8 mouse cellular contexts compared by ENCODE assay signal in the genomic region with DNA sequence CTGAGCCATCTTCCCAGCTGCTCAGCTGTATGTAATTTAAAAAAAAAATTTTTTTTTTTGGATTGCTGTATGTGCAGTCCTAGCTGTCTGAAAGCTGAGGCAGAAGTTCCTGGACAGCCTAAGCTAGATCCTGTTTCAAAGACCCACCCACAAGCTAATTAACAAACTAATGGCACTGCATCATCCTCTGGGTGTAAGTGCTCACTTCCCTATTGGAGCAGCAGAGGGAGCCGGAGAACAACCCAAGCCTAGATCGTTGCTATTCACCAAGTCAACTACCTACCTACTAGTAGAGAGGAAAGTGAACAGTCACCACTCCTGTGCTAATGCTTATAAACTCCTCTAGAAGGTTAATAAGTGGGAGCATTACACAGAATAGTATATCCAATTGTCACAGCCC. TPM values are rescaled to one million over a fixed set of nuclear protein-coding genes. Genes with fewer than 3 reads are reported as not detected.
DNase-seq lines count a peak whose midpoint lies in the region; ATAC-seq and TF ChIP-seq lines count a peak whose summit lies in the region.

No protein-coding gene starts in this region.

- peaks cover 15% of the 10 kb centered on the region for H3K36me3 ChIP-seq in heart, adult 2 months (ENCODE audit: control insufficient read depth, insufficient read depth, low read length)
- peaks cover 42% of the 10 kb centered on the region for H3K36me3 ChIP-seq in heart, embryonic 11.5 days (ENCODE audit: control insufficient read depth, insufficient read depth, low read length)
- peaks cover 81% of the 10 kb centered on the region for H3K36me3 ChIP-seq in heart, postnatal 0 days (replicated peaks; ENCODE audit: control insufficient read depth, insufficient read depth, low read length)
- peaks cover 64% of the 10 kb centered on the region for H3K36me3 ChIP-seq in kidney, embryonic 16.5 days (ENCODE audit: insufficient read depth, low read length)

- H3K9me3 ChIP-seq in heart, embryonic 11.5 days (replicated peaks; ENCODE audit: control insufficient read depth, low read length), result no peaks in the 10 kb centered on the region
- no peaks in the 10 kb centered on the region for H3K9me3 ChIP-seq in heart, postnatal 0 days (replicated peaks; ENCODE audit: control insufficient read depth, low read length)
- no peaks in the 10 kb centered on the region for H3K9me3 ChIP-seq in kidney, embryonic 16.5 days (ENCODE audit: low read length)

- intact Hi-C loops in heart, adult 2 months (cut with DNase I), result loop anchor here (1.0 to 5.0 kb wide), 4 partner anchors 59 to 449 kb away; a partner anchor contains a TSS

- no peak for ATAC-seq in heart, embryonic 11.5 days (replicated peaks; ENCODE audit: insufficient number of reproducible peaks, low FRiP score, low TSS enrichment)
- ATAC-seq in heart, postnatal 0 days (ENCODE audit: insufficient read depth, low read depth), result peak; percentile 70
- peak; percentile 77 for ATAC-seq in kidney, embryonic 16.5 days (ENCODE audit: low FRiP score, low TSS enrichment)

- no peak overlapping the region for H3K9ac ChIP-seq in heart, adult 2 months (ENCODE audit: low read depth, low read length)
- no peak overlapping the region for H3K9ac ChIP-seq in heart, embryonic 11.5 days (ENCODE audit: low read depth, low read length)
- no peak overlapping the region for H3K9ac ChIP-seq in heart, postnatal 0 days (replicated peaks; ENCODE audit: low read depth, low read length)
- H3K9ac ChIP-seq in kidney, embryonic 16.5 days (replicated peaks; ENCODE audit: low read length), result no peak overlapping the region

- H3K79me2 ChIP-seq in heart, adult 2 months (replicated peaks; ENCODE audit: control insufficient read depth, insufficient read depth, low read length), result no peaks in the 10 kb centered on the region

- no peaks in the 10 kb centered on the region for H3K4me1 ChIP-seq in heart, adult 2 months (ENCODE audit: control insufficient read depth, insufficient read depth, low read length)
- H3K4me1 ChIP-seq in heart, embryonic 11.5 days (ENCODE audit: control insufficient read depth, insufficient read depth, low read length), result no peaks in the 10 kb centered on the region
- no peaks in the 10 kb centered on the region for H3K4me1 ChIP-seq in heart, postnatal 0 days (ENCODE audit: control insufficient read depth, insufficient read depth)
- no peaks in the 10 kb centered on the region for H3K4me1 ChIP-seq in kidney, embryonic 16.5 days (ENCODE audit: insufficient read depth, low read length)

- no peak overlapping the region for H3K4me3 ChIP-seq in heart, adult 2 months
- H3K4me3 ChIP-seq in heart, embryonic 11.5 days (ENCODE audit: low read depth, low read length), result no peak overlapping the region
- no peak overlapping the region for H3K4me3 ChIP-seq in heart, postnatal 0 days (ENCODE audit: low read depth, low read length)
- H3K4me3 ChIP-seq in kidney, embryonic 16.5 days (ENCODE audit: low read length), result no peak overlapping the region

- DNase-seq in heart, adult 2 months, result peak; percentile 46 to 59
- DNase-seq in ZHBTc4 (ENCODE audit: low read depth, low spot score), result peak; percentile 92
- DNase-seq in embryo, embryonic 10.5 days (ENCODE audit: low spot score), result peak; percentile 70
- DNase-seq in heart, postnatal 0 days (ENCODE audit: low spot score), result peak; percentile 70
- DNase-seq in lung, adult 18-20 months, result peak; percentile 41 to 57
- peak; percentile 34 for DNase-seq in right cerebral cortex, postnatal 4 days

- TF ChIP-seq EP300 in heart, adult 2 months (IDR thresholded peaks at IDR 0.05; ENCODE audit: insufficient read depth, low read depth, low read length), result peak; percentile 77
- no peak for TF ChIP-seq EP300 in heart, postnatal 0 days (IDR thresholded peaks at IDR 0.05; ENCODE audit: low read depth)

- no peaks in the 10 kb centered on the region for H3K27me3 ChIP-seq in heart, adult 2 months (ENCODE audit: control insufficient read depth, insufficient read depth, low read length)
- H3K27me3 ChIP-seq in heart, embryonic 11.5 days (ENCODE audit: control insufficient read depth, insufficient read depth, low read length), result no peaks in the 10 kb centered on the region
- H3K27me3 ChIP-seq in heart, postnatal 0 days (ENCODE audit: control insufficient read depth, insufficient read depth, low read length), result no peaks in the 10 kb centered on the region
- no peaks in the 10 kb centered on the region for H3K27me3 ChIP-seq in kidney, embryonic 16.5 days (ENCODE audit: insufficient read depth, low read length)

- H3K4me2 ChIP-seq in heart, embryonic 11.5 days, result no peak overlapping the region
- H3K4me2 ChIP-seq in heart, postnatal 0 days (ENCODE audit: low read depth, low read length), result no peak overlapping the region
- no peak overlapping the region for H3K4me2 ChIP-seq in kidney, embryonic 16.5 days (replicated peaks; ENCODE audit: low read depth, low read length)

- no peak for TF ChIP-seq POLR2A in heart, adult 2 months (IDR thresholded peaks at IDR 0.05; ENCODE audit: insufficient read depth, low read depth, low read length)

- no peak overlapping the region for H3K27ac ChIP-seq in heart, adult 2 months
- H3K27ac ChIP-seq in heart, embryonic 11.5 days (ENCODE audit: low read depth, low read length), result no peak overlapping the region
- no peak overlapping the region for H3K27ac ChIP-seq in heart, postnatal 0 days (ENCODE audit: low read depth)
- no peak overlapping the region for H3K27ac ChIP-seq in kidney, embryonic 16.5 days (ENCODE audit: low read length)

- peak; percentile 94 for TF ChIP-seq CTCF in heart, adult 2 months (IDR thresholded peaks at IDR 0.05)
- TF ChIP-seq CTCF in heart, postnatal 0 days (IDR thresholded peaks at IDR 0.05; ENCODE audit: low read depth), result peak; percentile 81

- WGBS in heart, adult 2 months, result 21% methylated on average over 2 of the region's 2 CpGs
- 57% methylated on average over 2 of the region's 2 CpGs for WGBS in heart, embryonic 11.5 days (ENCODE audit: insufficient replicate concordance)
- WGBS in heart, postnatal 0 days, result 36% methylated on average over 2 of the region's 2 CpGs
- WGBS in kidney, embryonic 16.5 days, result 45% methylated on average over 2 of the region's 2 CpGs

RNA-seq across cellular contexts. Expression of a gene that starts 52.6 kb away (rescaled TPM):
- 10 to 100 TPM; 35.4 to 37.6 TPM for total RNA-seq in heart, adult 2 months (2021)
- 11.8 and 17.0 TPM in 2 replicates for polyA plus RNA-seq in heart, adult 2 months (2012; rRNA removed)
- polyA plus RNA-seq in heart, embryonic 11.5 days (2014; fragmentation: Nextera tagmentation; extraction: Ambion mirVana), result 26.3 and 30.7 TPM in 2 replicates
- 18.6 and 20.6 TPM in 2 replicates for total RNA-seq in heart, postnatal 0 days (2014; rRNA removed; ENCODE audit: low replicate concordance)
- polyA plus RNA-seq in heart, postnatal 0 days (2015; fragmentation: Nextera tagmentation; extraction: Ambion mirVana), result 18.5 and 21.0 TPM in 2 replicates
- 37.5 and 44.7 TPM in 2 replicates for polyA plus RNA-seq in kidney, embryonic 16.5 days (2015; fragmentation: Nextera tagmentation; extraction: Ambion mirVana)

RNA-seq across cellular contexts. Expression of a gene that starts 58.4 kb away (rescaled TPM):
- total RNA-seq in heart, adult 2 months (2021), result 10 to 100 TPM; 58.9 to 60.4 TPM
- polyA plus RNA-seq in heart, adult 2 months (2012; rRNA removed), result 16.1 and 31.2 TPM in 2 replicates
- polyA plus RNA-seq in heart, embryonic 11.5 days (2014; fragmentation: Nextera tagmentation; extraction: Ambion mirVana), result 29.7 and 52.2 TPM in 2 replicates
- total RNA-seq in heart, postnatal 0 days (2014; rRNA removed; ENCODE audit: low replicate concordance), result 55.7 and 63.4 TPM in 2 replicates
- polyA plus RNA-seq in heart, postnatal 0 days (2015; fragmentation: Nextera tagmentation; extraction: Ambion mirVana), result 20.5 and 22.6 TPM in 2 replicates
- 65.4 and 67.7 TPM in 2 replicates for polyA plus RNA-seq in kidney, embryonic 16.5 days (2015; fragmentation: Nextera tagmentation; extraction: Ambion mirVana)

Comparison
In these comparisons a context has a peak if more than half of its experiments do, and no peak if none do; other contexts are left out.
1. DNase-seq: peak in every context shown above with its lines; median percentile 92 in ZHBTc4; 70 in embryo, embryonic 10.5 days; 70 in heart, postnatal 0 days; 52 in heart, adult 2 months; 49 in lung, adult 18-20 months; 34 in right cerebral cortex, postnatal 4 days.